Mouse (Mus musculus) left cerebral cortex, postnatal 10 days (tissue): ENCODE data around the gene Pld4. TPM values are rescaled to one million over a fixed set of nuclear protein-coding genes. Genes with fewer than 3 reads are reported as not detected.

Source experiments
- DNase-seq, 2 experiments: peaks; one replicate each; pipeline ENCODE4 v3.0.0; 2021 to 2022; ENCODE audit warnings: low spot score in 2 of 2, mixed read lengths in 1 of 2; ENCODE audit errors: extremely low spot score in 1 of 2
- intact Hi-C: fragments of 180-260 bp; cut with DNase I; formaldehyde crosslinking; loops from one replicate; pipeline ENCODE4 v1.15.1; 2025
- total RNA-seq, 2 experiments: library from RNA; stranded (reverse); gene quantifications; 2 replicates each; pipeline ENCODE4 v1.2.3; 2021

The Pld4 gene
- total RNA-seq, 2 experiments from 2014 or later: 10.0 to 11.9 TPM

GRCm38 (mm10) chr12:112759471-112759870 is 984 bp upstream of the Pld4 start:
- intact Hi-C loops: no loop called here
- no peak for DNase-seq

- intact Hi-C loops: no loop called here
- DNase-seq: no peak
Observed at GRCm38 (mm10) chr12:112761411-112761810, 956 bp downstream of the Pld4 start.

- DNase-seq: peak in 1 of 2 experiments; percentile 48
Observed at GRCm38 (mm10) chr12:112762018-112762417, 1.6 kb downstream of the Pld4 start.

GRCm38 (mm10) chr12:112763176-112763575 is 2.7 kb downstream of the Pld4 start:
- peak in 1 of 2 experiments; percentile 14 for DNase-seq
- intact Hi-C loops: no loop called here

More at GRCm38 (mm10) chr12:112762018-112762417, 1.6 kb downstream of the Pld4 start:
- intact Hi-C loops: no loop called here

GRCm38 (mm10) chr12:112764141-112764540 is 3.7 kb downstream of the Pld4 start:
- peak in 1 of 2 experiments; percentile 24 for DNase-seq
- intact Hi-C loops: no loop called here

- intact Hi-C loops: no loop called here
- no peak for DNase-seq
Observed at GRCm38 (mm10) chr12:112764991-112765390, 4.5 kb downstream of the Pld4 start.

GRCm38 (mm10) chr12:112766586-112766985 is 6.1 kb downstream of the Pld4 start:
- intact Hi-C loops: no loop called here
- DNase-seq: no peak

GRCm38 (mm10) chr12:112767036-112767890 is 6.8 kb downstream of the Pld4 start:
- no peak for DNase-seq
- intact Hi-C loops: no loop called here

- intact Hi-C loops: no loop called here
- DNase-seq: no peak
Observed at GRCm38 (mm10) chr12:112768166-112768565, 7.7 kb downstream of the Pld4 start.

GRCm38 (mm10) chr12:112769031-112769430 is 8.6 kb downstream of the Pld4 start:
- no peak for DNase-seq

GRCm38 (mm10) chr12:112769751-112770150 is 9.3 kb downstream of the Pld4 start:
- intact Hi-C loops: no loop called here

More at GRCm38 (mm10) chr12:112769031-112769430, 8.6 kb downstream of the Pld4 start:
- intact Hi-C loops: no loop called here

GRCm38 (mm10) chr12:112770396-112770795 is 9.9 kb downstream of the Pld4 start:
- intact Hi-C loops: no loop called here

More at GRCm38 (mm10) chr12:112769751-112770150, 9.3 kb downstream of the Pld4 start:
- DNase-seq: no peak

GRCm38 (mm10) chr12:112772306-112772705 is 11.9 kb downstream of the Pld4 start:
- intact Hi-C loops: no loop called here
- no peak for DNase-seq

More at GRCm38 (mm10) chr12:112770396-112770795, 9.9 kb downstream of the Pld4 start:
- no peak for DNase-seq

GRCm38 (mm10) chr12:112773366-112773765 is 12.9 kb downstream of the Pld4 start:
- intact Hi-C loops: no loop called here
- no peak for DNase-seq

- no peak for DNase-seq
- intact Hi-C loops: no loop called here
Observed at GRCm38 (mm10) chr12:112774026-112774425, 13.6 kb downstream of the Pld4 start.

- intact Hi-C loops: no loop called here
- no peak for DNase-seq
Observed at GRCm38 (mm10) chr12:112774481-112774880, 14.0 kb downstream of the Pld4 start.

GRCm38 (mm10) chr12:112791026-112791425 is 30.6 kb downstream of the Pld4 start:
- no peak for DNase-seq
- intact Hi-C loops: loop anchor here (10.0 kb wide), 1 partner anchor 54 kb away; no protein-coding TSS in a partner anchor

- intact Hi-C loops: loop anchor here (10.0 kb wide), 1 partner anchor 51 kb away; no protein-coding TSS in a partner anchor
- DNase-seq: no peak
Observed at GRCm38 (mm10) chr12:112793601-112794355, 33.3 kb downstream of the Pld4 start.

- intact Hi-C loops: loop anchor here (10.0 kb wide), 1 partner anchor 50 kb away; no protein-coding TSS in a partner anchor
Observed at GRCm38 (mm10) chr12:112794356-112794816, 33.9 kb downstream of the Pld4 start.

More at GRCm38 (mm10) chr12:112794356-112794816, 33.9 kb downstream of the Pld4 start:
- no peak for DNase-seq
